Mouse (Mus musculus) lung, postnatal 36 days (tissue): ENCODE data around the gene Paqr5.
A peak's percentile ranks its signal among the peaks of the same experiment; 100 is the strongest.

Experiments used
- DNase-seq: peaks from one replicate; pipeline ENCODE4 v3.0.0; 2022; ENCODE audit warnings: mixed read lengths

Gene Paqr5

DNA sequence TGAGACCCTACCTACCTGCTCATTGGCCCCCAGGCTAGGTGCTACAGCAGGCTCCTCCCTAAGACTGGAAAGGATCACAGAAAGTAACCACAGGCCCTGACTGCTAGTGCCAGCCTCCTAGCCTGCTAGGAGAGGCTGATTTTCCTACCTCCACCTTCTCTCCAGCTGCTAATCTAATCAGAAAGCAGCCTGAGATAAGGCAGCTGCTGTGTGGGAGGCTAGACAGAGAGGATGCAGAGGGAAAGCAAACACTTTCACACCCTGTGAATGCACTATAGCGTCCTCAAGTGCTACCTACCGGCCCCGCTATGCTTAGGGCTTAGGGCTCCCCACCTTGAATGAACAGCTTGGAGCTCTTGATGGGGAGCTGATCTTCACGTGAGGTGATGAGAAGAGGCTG is 19.6 kb downstream of the Paqr5 start:
- DNase-seq: no peak

DNA sequence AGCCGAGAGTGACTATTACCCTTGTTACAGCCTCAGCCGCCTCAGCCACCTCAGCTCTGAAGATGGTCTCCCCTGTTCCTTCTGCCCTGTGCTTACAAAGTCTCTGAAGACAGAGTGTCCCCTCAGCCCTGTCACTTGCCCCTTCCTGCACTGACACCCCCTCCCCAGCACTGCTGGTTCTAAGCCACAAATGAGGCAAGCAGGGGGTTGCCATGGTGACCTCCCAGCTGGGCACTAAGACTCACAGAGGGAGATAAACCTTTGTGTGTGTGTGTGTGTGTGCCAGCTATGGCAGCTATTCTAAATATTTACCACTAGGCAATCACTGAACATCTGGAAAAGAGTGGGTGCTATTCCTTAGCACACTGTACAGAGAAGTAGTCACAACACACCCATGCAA is 23.0 kb downstream of the Paqr5 start:
- no peak for DNase-seq

DNA sequence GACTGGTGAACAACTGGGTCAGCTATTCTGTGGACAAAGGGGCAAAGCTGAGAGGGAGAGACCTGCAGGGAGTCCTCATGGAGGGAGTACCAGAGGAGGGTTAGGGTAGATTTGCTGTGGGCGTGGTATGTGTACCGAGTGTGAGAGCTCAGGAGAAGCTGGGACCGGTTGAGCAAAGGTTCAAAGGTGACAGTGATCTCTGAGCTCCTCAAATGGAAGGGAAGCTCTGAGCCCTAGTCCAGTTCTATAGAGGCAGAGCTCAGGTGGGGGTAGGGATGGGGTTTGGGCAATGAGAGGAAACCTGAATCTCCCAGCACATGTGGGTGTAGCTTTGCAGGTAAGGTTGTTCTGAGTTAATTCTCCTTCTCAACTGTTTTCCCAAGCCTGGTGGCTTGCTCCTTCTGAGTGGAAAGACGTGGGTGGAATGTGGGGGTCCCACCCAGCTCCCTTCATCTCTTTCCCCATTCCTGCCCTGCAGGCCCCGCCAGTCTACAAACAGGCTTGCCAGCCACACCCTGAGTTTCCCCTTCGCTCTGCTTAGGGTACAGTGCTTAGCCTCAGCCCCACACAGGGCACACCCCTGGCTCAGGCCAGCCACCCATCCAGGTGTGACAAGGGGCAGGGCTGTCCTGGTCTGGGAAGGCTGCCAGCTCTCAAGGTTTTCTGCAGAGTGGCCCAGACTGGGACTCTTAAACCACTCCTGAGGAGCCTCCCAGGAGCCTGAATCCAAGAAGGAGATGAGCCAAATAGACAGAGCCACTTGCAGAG is 26.8 kb downstream of the Paqr5 start:
- DNase-seq: peak; percentile 79

DNA sequence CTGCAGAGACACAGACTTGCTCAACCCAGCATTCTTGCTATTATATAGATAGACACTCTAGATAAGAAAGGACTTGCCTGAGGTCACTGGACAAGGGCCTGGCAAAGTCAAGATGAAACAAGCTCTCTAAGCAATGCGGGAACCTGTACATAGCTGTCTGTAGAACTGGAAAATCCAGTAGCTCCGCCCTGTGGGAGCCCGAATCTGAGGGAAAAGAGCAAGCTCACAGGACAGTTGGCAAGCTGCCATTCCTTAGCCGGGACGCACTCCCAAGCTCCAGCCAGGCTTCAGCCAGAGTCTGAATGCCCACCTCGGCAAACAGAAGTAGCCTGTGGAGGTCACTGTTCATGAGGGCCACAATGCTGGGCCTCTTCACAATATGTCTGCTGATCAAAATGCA is 28.8 kb downstream of the Paqr5 start:
- peak; percentile 75 for DNase-seq

DNA sequence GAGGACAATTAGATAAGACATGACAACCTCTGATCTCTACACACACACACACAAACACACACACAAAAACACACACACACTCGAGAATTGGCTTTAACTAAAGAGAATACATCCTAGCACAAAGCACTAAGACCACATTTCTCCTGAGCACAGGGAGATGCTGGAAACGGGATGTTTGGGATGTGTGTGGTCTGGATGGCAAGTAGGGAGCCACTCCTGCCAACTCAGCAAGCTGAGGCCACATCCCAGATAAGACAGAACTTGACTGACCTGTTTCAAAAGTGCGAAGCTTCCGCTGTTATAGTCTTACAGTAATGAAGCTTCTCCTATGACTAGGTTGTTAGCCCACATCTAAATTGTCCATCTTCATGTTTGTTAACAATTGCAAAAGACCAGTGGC is 35.5 kb downstream of the Paqr5 start:
- no peak for DNase-seq

DNA sequence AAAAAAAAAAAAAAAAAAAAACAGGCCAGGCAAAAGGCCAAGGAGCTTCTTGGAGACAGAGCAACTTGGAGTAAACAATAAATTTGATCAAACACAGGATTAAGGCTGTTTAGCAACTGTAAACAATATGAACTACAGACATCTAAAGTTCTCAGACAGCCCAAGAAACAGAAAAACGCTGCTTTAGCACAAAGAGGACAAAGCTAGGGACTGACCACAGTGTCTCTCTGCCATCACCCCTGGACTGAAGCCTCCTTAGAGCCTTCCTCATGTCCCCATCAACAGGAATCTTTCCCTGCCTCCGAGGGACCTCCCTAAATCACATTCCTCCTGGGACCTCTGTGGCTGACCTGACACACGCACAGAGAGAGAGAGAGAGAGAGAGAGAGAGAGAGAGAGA is 35.9 kb downstream of the Paqr5 start:
- DNase-seq: no peak

DNA sequence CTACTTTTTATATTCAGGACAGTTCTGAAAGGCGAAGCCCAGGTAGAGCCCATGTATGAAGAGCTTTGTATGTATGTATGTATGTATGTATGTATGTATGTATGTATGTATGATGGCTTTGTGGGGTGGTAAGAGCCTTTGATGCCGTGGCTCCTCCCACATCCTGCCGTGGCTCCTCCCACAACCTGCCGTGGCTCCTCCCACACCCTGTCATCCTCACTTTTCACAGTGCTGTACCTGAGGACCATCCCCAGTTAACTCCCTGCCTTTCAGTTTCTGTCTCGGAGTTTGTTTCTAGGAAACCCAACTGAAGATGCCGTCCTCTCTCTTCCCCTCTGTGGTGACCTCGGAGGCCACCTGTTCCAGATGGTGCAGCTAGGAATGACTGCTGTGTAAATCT is 40.6 kb downstream of the Paqr5 start:
- DNase-seq: no peak

DNA sequence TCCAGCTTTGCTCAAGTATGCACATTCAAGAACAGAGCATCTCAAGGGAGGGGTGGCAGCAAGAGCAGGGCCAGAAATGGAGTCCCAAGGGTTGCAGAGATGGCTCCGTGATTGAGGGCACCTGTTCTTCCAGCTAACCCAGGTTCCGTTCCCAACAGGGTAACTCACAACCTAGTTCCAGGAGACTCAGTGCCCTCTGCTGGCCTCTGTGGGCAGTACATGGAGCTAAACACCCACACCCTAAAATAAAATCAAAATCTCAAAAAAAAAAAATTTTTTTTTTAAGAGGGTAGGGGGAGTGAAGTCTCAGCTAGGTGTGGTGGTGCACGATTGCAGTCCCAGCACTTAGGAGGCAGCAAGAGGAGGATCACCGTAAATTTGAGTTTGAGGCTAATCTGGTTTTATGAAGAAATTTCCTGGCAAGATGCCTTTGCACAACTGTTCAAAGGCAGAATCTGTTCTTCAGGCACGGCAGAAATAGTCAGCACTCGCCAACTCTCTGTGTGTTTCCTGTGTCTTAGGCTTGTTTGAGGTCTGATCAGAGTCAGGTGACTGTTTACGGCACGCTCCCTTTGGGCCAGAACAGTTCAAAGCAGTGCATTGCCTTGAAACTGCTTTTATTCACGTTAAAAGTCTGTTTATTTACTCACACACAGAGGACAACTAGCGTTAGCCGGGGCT is 41.3 kb downstream of the Paqr5 start:
- peak; percentile 86 for DNase-seq

DNA sequence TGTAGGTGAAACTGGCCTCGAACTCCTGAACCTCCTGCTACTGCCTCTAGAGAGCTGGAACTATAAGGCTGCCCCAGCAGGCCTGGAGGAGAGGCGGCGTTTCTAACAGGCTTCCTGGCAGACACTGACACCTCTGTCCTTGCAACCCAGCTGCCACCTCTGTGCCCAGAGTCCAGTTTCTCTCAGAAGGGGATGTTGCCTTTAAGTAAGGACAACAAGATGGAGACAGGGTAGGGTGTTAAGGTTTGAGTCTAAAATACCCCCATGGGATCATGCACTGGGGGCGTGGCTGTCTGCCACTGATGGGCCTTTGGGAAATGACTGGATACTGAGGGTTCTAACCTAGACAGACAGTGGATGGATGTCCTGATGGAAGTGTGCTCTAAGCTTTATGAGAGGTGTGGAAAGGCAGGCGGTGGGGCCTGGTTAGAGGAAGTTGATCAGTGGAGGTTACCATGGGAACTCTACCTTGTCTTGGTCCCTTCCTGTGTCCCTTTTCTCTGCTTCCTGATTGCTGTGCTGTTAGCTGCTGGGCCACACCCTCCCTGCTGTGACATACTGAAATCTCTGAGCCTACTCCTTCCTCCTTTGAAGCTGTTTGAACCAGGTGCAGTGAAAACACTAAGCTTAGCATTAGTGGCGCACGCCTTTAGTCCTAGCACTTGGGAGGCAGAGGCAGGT is 43.6 kb downstream of the Paqr5 start:
- DNase-seq: peak; percentile 59

DNA sequence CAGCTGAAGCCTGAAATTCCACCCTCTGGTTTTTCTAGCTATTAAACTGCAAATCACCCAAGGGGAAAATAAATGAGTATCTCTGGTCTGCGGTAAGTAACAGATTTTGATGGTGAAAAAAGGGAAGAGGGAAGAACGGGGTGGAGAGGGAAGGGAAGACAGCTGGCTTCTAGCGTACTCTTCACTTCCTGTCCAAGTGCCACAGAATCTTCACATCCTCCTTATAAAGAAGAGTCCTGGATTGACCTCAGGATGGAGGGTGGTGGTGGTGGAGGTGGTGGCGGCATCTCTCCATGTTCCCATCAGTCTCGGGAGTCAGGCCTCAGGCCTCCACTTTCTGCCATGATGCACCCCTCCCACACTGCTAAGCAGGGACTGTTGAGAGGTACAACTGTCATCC is 44.8 kb downstream of the Paqr5 start:
- DNase-seq: no peak

DNA sequence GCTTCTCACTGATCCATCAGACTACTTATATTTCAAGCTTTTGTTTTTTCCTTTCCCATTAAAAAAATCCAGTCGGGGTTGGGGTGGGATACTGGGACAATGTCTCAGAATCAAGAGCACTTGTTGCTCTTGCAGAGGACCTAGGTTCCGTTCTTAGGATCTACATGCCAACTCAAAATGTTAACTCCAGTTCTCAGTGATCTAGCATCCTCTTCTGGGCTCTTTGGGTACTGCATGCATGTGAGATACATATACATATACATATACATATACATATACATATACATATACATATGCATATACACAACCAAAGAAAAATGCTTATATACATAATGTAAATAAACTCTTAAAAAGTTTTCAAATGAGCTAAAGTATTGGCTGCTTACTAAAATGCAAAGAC is 46.7 kb downstream of the Paqr5 start:
- peak; percentile 37 for DNase-seq

DNA sequence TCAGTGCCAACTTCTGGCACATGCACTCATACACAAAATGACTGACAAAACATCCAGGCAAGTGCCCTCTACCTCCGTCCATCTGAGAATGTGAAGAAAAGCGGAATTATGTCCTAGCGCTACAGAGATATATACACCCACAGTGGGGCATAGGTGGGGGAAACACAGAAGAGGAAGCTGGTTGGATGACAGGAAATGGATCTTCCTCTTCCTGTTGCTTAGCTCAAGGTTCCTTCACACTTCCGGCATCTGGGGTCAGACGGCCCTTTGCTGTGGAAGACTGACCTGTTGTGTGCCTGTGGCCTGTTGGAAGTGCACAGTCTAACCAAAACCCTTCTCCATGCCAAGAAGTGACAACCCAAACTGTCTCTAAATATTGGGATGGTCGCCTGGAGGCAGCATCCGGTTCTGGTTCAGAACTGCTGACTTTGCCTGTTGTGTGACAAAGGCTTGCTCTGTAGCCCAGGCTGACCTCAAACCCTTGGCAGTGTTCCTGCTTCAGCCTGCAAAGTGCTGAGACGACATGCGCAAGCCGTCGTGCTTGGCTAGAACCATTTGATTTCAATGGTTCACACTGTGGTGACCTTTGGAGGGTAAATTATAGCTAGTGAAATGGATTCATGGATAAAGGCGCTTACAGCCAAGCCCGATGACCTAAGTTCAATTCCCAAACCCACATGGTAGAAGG is 49.3 kb downstream of the Paqr5 start:
- peak; percentile 46 for DNase-seq

DNA sequence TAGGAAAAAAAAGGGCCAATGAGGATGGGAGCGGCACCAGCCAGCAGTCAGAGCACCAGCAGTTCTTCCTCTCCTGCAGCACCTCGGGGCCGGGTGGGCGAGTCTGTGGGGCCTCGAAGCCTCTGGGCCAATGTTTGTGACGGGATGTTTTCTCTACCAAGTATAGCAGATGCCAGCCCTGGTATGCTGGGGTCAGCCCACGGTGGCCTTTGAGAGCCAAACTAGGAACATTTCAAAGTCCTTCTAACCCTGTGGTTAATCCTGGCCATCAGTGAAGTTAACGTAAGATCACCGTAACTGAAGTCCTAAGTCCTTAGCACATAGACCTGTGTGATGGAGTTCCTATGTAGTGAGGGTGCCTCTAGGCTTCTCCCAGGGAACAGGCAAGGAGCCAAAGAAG is 54.6 kb downstream of the Paqr5 start:
- no peak for DNase-seq

DNA sequence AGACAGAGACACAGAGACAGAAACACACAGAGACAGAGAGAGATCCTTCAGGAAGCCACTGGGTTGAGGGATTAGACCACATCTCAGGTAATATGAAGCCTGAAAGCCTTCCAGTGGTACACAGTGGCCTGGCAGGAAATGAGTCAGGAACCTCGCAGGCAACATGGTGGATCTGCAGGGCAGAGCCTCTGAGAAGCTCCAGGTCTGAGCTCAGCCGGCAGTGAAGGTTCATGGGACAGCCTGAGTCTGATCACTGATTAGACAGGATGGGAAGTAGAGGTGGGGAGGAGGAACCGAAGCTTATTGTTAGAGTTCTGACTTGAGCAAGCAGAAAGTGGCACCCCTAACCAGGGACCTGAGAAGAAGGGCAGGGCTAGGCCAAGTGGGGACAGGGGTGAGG is 55.6 kb downstream of the Paqr5 start:
- no peak for DNase-seq

DNA sequence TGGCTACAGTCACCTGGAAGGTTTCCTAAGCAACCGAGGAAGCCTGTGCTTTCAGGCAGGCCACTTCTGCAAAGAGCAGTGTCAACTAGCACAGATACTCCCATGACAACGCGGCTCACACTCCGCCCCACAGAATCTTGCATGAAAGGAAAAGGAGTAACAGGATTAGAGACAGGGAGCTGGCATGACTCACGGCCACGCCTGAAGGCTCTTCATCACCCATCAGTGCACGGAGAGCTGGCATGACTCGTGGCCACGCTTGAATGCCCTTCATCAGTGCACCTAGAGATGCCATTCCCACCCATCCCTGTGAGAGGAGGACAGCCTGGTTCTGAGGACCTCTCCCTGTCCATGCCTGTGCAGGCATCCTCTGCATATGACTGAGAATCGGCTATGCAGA is 59.3 kb downstream of the Paqr5 start:
- peak; percentile 27 for DNase-seq

DNA sequence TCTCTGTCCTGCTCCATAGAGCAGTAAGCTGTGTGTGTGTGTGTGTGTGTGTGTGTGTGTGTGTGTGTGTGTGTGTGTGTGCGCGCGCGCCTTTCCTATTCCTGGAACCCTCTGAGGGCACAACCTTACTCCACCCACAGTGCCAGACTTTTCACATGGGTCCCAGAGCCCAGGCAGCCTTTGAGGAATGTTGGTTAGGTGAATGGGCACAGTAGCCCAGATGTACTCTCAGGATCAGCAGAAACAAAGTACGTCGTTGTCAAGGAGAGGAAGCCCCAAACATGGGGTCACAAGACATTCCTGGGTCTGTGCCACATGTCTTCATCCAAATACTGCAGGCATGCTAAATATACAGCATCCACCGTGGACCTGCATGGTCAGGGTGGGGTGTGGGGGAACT is 60.7 kb downstream of the Paqr5 start:
- DNase-seq: no peak

DNA sequence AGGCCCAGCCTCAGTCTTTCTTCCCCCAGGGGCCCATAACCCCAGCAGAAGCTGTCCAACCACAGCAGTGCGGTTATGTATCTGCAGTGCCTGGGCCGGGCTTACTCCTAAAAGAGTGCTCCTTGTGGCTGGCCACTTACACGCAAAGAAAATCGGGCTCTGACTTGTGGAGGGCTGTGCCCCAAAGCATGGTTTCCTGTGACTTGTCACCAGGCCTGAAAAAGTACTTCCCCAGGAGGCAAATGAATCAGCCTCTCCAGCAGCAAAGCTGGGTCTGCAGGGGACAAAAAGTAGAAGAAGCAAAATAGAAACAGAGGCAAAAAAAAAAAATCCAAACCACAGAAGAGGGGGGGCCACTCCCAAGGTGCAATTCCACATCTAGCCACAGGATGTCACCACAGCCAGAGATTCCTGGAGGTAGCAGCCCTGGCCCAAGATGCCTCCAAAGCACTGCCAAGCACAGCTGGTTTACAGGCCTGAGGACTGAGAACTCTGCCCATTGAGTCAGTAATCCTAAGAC is 61.2 kb downstream of the Paqr5 start:
- DNase-seq: peak; percentile 87

DNA sequence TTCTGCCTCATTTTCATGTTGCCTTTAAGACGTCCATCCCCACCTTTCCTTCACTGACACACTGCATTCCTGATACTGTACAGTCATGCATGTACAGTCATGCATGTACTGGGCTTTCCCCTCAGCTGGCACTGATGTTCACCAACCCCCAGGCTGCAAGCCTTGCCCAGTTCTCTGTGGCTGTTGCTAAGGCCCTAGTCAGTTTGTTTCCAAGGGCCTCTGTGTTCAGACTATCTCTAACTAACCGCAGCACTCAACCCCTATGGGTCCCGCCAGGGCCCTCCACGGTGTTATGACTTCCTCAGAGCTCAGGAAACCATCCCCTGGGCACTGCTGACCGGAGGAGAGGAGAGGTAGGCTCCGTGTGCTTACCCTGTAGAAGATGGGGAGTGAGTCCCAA is 63.3 kb downstream of the Paqr5 start:
- DNase-seq: no peak

DNA sequence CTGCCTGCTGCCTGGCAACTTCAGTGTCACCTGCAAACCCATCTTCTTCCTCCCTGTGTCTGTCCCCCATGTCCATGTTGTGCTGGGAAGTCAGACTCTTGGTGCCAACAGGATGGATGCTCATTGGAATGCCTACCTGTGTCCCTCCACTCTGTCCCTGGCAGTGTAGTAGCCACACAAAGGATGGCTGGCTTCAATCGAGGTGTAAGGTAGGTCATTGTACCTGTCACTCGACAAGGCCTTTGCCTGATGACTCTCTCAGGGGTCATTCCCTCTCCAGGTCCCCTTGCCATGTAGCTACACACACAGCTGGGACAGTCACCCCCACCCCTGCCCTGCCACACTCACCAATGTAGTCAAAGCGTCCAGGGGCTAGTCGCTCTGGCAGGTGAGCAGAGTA is 65.5 kb downstream of the Paqr5 start:
- DNase-seq: no peak

DNA sequence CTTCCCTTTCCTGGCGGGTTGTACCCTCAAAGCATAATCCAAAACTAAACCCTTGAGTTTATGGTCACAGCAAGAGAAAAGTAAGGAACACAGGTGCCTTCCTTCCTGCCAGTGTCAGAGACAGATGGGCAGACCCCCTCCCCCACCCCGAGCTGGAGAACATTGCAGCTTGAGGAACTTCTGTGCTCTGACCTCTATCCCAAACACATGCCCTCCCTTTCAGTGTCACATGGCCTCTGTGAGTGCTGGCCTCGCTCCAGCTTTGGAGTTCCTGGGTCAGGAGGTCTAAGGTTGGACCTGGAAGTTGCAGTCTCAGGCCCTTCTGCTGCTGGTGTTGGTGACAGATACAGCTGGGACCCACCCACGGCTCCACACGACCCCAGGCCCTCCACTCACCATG is 65.9 kb downstream of the Paqr5 start:
- DNase-seq: peak; percentile 86

DNA sequence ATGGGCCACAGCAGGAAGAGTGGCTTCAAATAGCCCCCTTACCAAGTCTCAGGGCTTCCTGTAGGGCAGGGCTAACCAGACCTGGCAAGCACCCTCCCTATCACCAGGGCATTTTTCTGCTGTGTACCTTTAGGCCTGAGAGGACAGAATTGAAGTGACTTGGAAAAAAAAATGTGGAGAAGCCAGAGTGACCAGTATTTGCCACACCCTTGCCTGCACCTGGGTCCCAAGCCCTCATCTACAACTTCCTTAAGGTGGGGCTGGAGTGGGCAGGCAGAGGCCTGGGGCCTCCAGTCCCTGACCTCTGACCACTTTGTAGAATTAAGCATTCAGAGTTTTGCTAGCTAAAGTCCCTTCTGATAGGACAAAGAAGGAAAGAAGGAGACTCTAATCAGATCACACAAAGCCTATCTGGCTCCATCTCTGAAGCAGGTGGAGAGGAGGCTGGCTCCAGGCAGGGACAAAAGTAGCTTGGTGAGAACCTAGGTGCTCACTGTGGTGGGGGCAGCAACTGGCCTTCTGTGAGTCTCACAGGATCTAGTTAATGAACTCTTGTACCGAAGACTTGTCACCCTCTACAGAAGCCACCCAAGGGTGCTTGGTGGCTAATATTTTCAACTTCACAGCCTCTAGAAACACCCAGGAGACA is 66.6 kb downstream of the Paqr5 start:
- peak; percentile 71 for DNase-seq

DNA sequence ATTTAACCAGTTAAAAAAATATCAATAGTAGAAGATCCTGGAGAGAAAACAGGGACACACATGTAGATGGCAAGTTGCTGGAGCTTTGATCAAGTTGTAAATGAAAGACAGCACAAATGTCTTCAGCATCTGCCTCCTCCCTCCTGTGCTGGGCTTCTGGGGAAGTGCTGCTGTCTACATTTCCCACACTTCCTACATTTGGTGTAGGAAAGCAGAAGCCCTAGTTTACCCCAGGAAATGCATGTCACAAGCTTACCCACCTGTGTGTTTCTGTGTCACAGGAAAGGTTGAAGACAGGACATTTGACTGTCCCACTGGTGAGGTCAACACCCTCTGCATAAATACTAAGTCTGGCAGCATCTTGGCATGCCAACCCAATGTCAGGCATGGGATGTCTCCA is 71.9 kb downstream of the Paqr5 start:
- peak; percentile 21 for DNase-seq

DNA sequence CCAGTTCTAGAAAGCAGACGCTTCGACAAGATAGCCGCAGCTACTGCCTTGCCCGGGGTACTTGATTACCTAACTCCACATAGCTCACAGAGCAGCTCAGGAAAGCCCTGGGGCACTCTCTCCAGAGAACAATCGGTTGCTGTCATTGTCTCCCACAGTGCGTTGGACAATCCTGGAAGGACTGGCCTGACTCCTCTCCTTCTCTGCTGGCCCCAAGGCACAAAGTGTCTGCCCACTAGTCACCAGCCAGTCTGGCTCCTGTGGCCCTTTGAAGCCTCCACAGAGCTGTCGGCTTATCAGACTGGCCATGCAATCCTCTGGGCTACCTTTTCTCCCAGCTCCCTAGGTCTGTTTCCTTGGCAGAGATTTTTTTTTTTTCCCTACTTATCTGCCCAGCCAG is 74.4 kb downstream of the Paqr5 start:
- DNase-seq: no peak
